Mouse (Mus musculus): ENCODE data around the gene Cdyl. TPM values are rescaled to one million over a fixed set of nuclear protein-coding genes. Genes with fewer than 3 reads are reported as not detected.

Cdyl gene
- polyA plus RNA-seq, 1 experiment = 10.9 TPM

GRCm38 (mm10) chr13:35616524-35617099, 43.0 kb upstream of the Cdyl start:
- TF ChIP-seq MYOD1 (IDR thresholded peaks at IDR 0.05; ENCODE audit: control insufficient read depth in 1 of 3, insufficient read length in 2 of 3, low read depth in 2 of 3) = no peak
- TF ChIP-seq MYOG (IDR thresholded peaks at IDR 0.05; ENCODE audit: control insufficient read depth in 1 of 3, insufficient read depth in 1 of 3, insufficient read length in 2 of 3, low read depth in 2 of 3) = no peak
- TF ChIP-seq MAX (IDR thresholded peaks at IDR 0.05; ENCODE audit: low read depth) = no peak
- no peak for TF ChIP-seq USF1 (IDR thresholded peaks at IDR 0.05; ENCODE audit: low read depth)
- TF ChIP-seq POLR2AphosphoS2 (IDR thresholded peaks at IDR 0.05; ENCODE audit: insufficient read length, low read depth) = no peak
- no peak for TF ChIP-seq E2F4 (IDR thresholded peaks at IDR 0.05; ENCODE audit: insufficient read depth)
- TF ChIP-seq POLR2A (IDR thresholded peaks at IDR 0.05; ENCODE audit: insufficient read length, low read depth) = no peak
- TF ChIP-seq TCF12 (IDR thresholded peaks at IDR 0.05; ENCODE audit: insufficient read depth, poor library complexity, severe bottlenecking) = no peak
- TF ChIP-seq TCF3 (IDR thresholded peaks at IDR 0.05; ENCODE audit: insufficient read length, low read depth) = no peak
- no peak for TF ChIP-seq REST (IDR thresholded peaks at IDR 0.05; ENCODE audit: insufficient read depth, insufficient read length)
- no peak for TF ChIP-seq CEBPB (IDR thresholded peaks at IDR 0.05; ENCODE audit: insufficient read depth, poor library complexity, severe bottlenecking)
- TF ChIP-seq SRF (IDR thresholded peaks at IDR 0.05; ENCODE audit: control insufficient read depth, insufficient read length, low read depth) = no peak
- Histone ChIP-seq H3K79me2 (ENCODE audit: control insufficient read depth, insufficient read depth) (no peaks in the 10 kb centered on the region), H3ac (ENCODE audit: control insufficient read depth, insufficient read length) (no peak overlapping the region), H3K4me2 (ENCODE audit: low read depth) (no peak overlapping the region), H3K27me3 (ENCODE audit: control insufficient read depth, insufficient read depth, insufficient read length) (no peaks in the 10 kb centered on the region), H3K36me3 (ENCODE audit: control insufficient read depth, insufficient read depth) (no peaks in the 10 kb centered on the region), H3K4me3 (no peak overlapping the region)

DNA sequence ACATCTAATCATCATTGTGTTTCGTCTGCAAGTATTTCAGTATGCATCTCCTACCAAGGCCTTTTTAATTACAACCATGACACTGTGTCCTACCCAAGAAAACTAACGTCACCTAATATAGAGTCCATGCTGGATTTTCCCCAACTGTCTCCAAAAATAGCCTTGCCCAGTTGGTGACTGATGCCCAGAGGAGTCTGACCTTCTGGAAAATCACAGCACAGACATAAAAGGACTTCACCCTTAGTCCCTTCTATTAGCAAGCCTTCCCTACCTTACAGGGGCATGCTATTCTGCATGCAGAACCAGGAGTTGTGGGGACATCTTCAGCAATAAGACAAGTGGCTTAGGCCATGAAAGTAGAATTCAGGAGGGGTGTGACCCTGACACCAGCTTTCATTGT, 40.3 kb upstream of the Cdyl start:
- no peaks in the 10 kb centered on the region for H3K36me3 ChIP-seq (ENCODE audit: control insufficient read depth, insufficient read depth)
- H3K27me3 ChIP-seq (ENCODE audit: control insufficient read depth, insufficient read depth, insufficient read length) = no peaks in the 10 kb centered on the region
- H3ac ChIP-seq (ENCODE audit: control insufficient read depth, insufficient read length) = no peak overlapping the region
- no peaks in the 10 kb centered on the region for H3K79me2 ChIP-seq (ENCODE audit: control insufficient read depth, insufficient read depth)
- no peak for TF ChIP-seq USF1 (IDR thresholded peaks at IDR 0.05; ENCODE audit: low read depth)
- TF ChIP-seq TCF3 (IDR thresholded peaks at IDR 0.05; ENCODE audit: insufficient read length, low read depth) = no peak
- H3K4me3 ChIP-seq = no peak overlapping the region
- no peak overlapping the region for H3K4me2 ChIP-seq (ENCODE audit: low read depth)

DNA sequence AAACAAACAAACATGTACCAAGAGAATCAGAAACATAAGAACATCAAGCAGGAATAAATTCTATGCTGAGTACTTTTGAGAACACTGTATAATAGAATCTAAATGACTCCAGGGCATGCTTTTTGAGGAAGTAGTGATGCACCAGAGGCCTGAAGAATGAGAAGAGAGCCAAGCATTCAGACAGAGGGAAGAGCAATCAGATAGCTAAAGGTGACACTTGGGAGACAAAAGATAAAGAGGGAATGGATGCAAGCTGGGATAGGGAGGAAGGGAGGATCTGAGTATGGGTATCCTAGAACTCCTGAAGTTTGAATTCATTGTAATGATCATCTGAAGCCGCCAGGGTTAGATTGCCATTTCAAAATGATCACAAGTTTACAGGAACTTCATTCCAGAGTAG, 38.9 kb upstream of the Cdyl start:
- H3K36me3 ChIP-seq (ENCODE audit: control insufficient read depth, insufficient read depth) = no peaks in the 10 kb centered on the region
- TF ChIP-seq MAX (IDR thresholded peaks at IDR 0.05; ENCODE audit: low read depth) (no peak), POLR2A (IDR thresholded peaks at IDR 0.05; ENCODE audit: insufficient read length, low read depth) (no peak), SRF (IDR thresholded peaks at IDR 0.05; ENCODE audit: control insufficient read depth, insufficient read length, low read depth) (no peak), MYOD1 (IDR thresholded peaks at IDR 0.05; ENCODE audit: control insufficient read depth in 1 of 3, insufficient read length in 2 of 3, low read depth in 2 of 3) (no peak), E2F4 (IDR thresholded peaks at IDR 0.05; ENCODE audit: insufficient read depth) (no peak), TCF12 (IDR thresholded peaks at IDR 0.05; ENCODE audit: insufficient read depth, poor library complexity, severe bottlenecking) (no peak), USF1 (IDR thresholded peaks at IDR 0.05; ENCODE audit: low read depth) (no peak)
- H3K27me3 ChIP-seq (ENCODE audit: control insufficient read depth, insufficient read depth, insufficient read length) = no peaks in the 10 kb centered on the region
- H3K4me2 ChIP-seq (ENCODE audit: low read depth) = no peak overlapping the region
- H3K4me3 ChIP-seq = no peak overlapping the region
- H3K79me2 ChIP-seq (ENCODE audit: control insufficient read depth, insufficient read depth) = no peaks in the 10 kb centered on the region
- no peak overlapping the region for H3ac ChIP-seq (ENCODE audit: control insufficient read depth, insufficient read length)

GRCm38 (mm10) chr13:35624831-35625230, 34.8 kb upstream of the Cdyl start:
- no peaks in the 10 kb centered on the region for H3K36me3 ChIP-seq (ENCODE audit: control insufficient read depth, insufficient read depth)
- H3K27me3 ChIP-seq (ENCODE audit: control insufficient read depth, insufficient read depth, insufficient read length) = no peaks in the 10 kb centered on the region
- H3K4me3 ChIP-seq = no peak overlapping the region
- no peaks in the 10 kb centered on the region for H3K79me2 ChIP-seq (ENCODE audit: control insufficient read depth, insufficient read depth)
- TF ChIP-seq TCF3 (IDR thresholded peaks at IDR 0.05; ENCODE audit: insufficient read length, low read depth) (no peak), MYOD1 (IDR thresholded peaks at IDR 0.05; ENCODE audit: control insufficient read depth in 1 of 3, insufficient read length in 2 of 3, low read depth in 2 of 3) (no peak), E2F4 (IDR thresholded peaks at IDR 0.05; ENCODE audit: insufficient read depth) (no peak), USF1 (IDR thresholded peaks at IDR 0.05; ENCODE audit: low read depth) (no peak), TCF12 (IDR thresholded peaks at IDR 0.05; ENCODE audit: insufficient read depth, poor library complexity, severe bottlenecking) (no peak), POLR2A (IDR thresholded peaks at IDR 0.05; ENCODE audit: insufficient read length, low read depth) (no peak)
- no peak overlapping the region for H3K4me2 ChIP-seq (ENCODE audit: low read depth)
- H3ac ChIP-seq (ENCODE audit: control insufficient read depth, insufficient read length) = no peak overlapping the region

DNA sequence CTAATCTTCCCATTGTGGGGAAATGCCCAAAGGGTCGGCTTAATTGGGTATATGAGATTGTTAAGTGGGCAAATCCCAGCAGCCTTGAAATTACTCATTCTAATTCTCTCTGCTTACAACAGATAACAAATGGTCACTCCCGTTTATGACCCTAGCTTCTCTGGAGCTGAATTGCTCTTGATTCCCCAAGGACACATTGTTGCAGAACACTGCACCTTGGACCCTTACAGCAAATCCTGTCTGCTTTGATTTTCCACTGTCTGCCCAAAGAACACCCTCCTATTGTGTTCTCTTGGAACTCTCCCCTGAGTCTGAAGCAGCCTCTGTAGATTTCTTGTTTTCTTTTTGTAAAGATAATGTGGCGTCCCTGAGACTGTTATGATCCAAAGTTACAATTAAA, 34.1 kb upstream of the Cdyl start:
- Histone ChIP-seq H3K27me3 (ENCODE audit: control insufficient read depth, insufficient read depth, insufficient read length) (no peaks in the 10 kb centered on the region), H3K36me3 (ENCODE audit: control insufficient read depth, insufficient read depth) (no peaks in the 10 kb centered on the region), H3ac (ENCODE audit: control insufficient read depth, insufficient read length) (no peak overlapping the region), H3K4me2 (ENCODE audit: low read depth) (no peak overlapping the region), H3K79me2 (ENCODE audit: control insufficient read depth, insufficient read depth) (no peaks in the 10 kb centered on the region), H3K4me3 (no peak overlapping the region)
- TF ChIP-seq USF1 (IDR thresholded peaks at IDR 0.05; ENCODE audit: low read depth) (no peak), SRF (IDR thresholded peaks at IDR 0.05; ENCODE audit: control insufficient read depth, insufficient read length, low read depth) (no peak)

- Histone ChIP-seq H3K27me3 (ENCODE audit: control insufficient read depth, insufficient read depth, insufficient read length) (no peaks in the 10 kb centered on the region), H3ac (ENCODE audit: control insufficient read depth, insufficient read length) (no peak overlapping the region), H3K4me2 (ENCODE audit: low read depth) (no peak overlapping the region), H3K36me3 (ENCODE audit: control insufficient read depth, insufficient read depth) (no peaks in the 10 kb centered on the region), H3K4me3 (no peak overlapping the region), H3K79me2 (ENCODE audit: control insufficient read depth, insufficient read depth) (no peaks in the 10 kb centered on the region)
- TF ChIP-seq TCF3 (IDR thresholded peaks at IDR 0.05; ENCODE audit: insufficient read length, low read depth) = no peak
- TF ChIP-seq REST (IDR thresholded peaks at IDR 0.05; ENCODE audit: insufficient read depth, insufficient read length) = no peak
- TF ChIP-seq TCF12 (IDR thresholded peaks at IDR 0.05; ENCODE audit: insufficient read depth, poor library complexity, severe bottlenecking) = no peak
- no peak for TF ChIP-seq POLR2A (IDR thresholded peaks at IDR 0.05; ENCODE audit: insufficient read length, low read depth)
- TF ChIP-seq USF1 (IDR thresholded peaks at IDR 0.05; ENCODE audit: low read depth) = no peak
- TF ChIP-seq SRF (IDR thresholded peaks at IDR 0.05; ENCODE audit: control insufficient read depth, insufficient read length, low read depth) = no peak
- no peak for TF ChIP-seq E2F4 (IDR thresholded peaks at IDR 0.05; ENCODE audit: insufficient read depth)
- no peak for TF ChIP-seq CEBPB (IDR thresholded peaks at IDR 0.05; ENCODE audit: insufficient read depth, poor library complexity, severe bottlenecking)
- no peak for TF ChIP-seq MYOG (IDR thresholded peaks at IDR 0.05; ENCODE audit: control insufficient read depth in 1 of 3, insufficient read depth in 1 of 3, insufficient read length in 2 of 3, low read depth in 2 of 3)
- no peak for TF ChIP-seq MAX (IDR thresholded peaks at IDR 0.05; ENCODE audit: low read depth)
- TF ChIP-seq MYOD1 (IDR thresholded peaks at IDR 0.05; ENCODE audit: control insufficient read depth in 1 of 3, insufficient read length in 2 of 3, low read depth in 2 of 3) = no peak
- TF ChIP-seq POLR2AphosphoS2 (IDR thresholded peaks at IDR 0.05; ENCODE audit: insufficient read length, low read depth) = no peak
These were observed 32.3 kb upstream of the Cdyl start for GRCm38 (mm10) chr13:35627319-35627718.
